Mouse (Mus musculus) kidney, postnatal 0 days (tissue): ENCODE measurements at regions not wholly inside any gene's neighbourhood (a gene's known extent, or its start where the extent isn't known, plus 50 kb on each side); places are given as distances from the start of the nearest gene placed in this dataset.

Source experiments
- ATAC-seq: fragments of 200-750 bp; cut with Nextera tagmentation; replicated peaks from 2 replicates; pipeline ENCODE4 v1.8.0; 2017; ENCODE audit warnings: low read depth, moderate number of reproducible peaks, moderate TSS enrichment, moderate library complexity; ENCODE audit not compliant: low FRiP score
- DNase-seq: peaks from one replicate; pipeline ENCODE4 v3.0.0-alpha.2; 2016; ENCODE audit warnings: low spot score
- H3K27ac ChIP-seq: fragments of 300-500 bp; sonication (generic); 2 replicates; pipeline ENCODE4 v1.5.1; 2014; ENCODE audit warnings: mild to moderate bottlenecking
- H3K27me3 ChIP-seq: fragments of 300-500 bp; sonication (generic); 2 replicates; pipeline ENCODE4 v1.6.1; 2014; ENCODE audit warnings: low read length, mixed read lengths; ENCODE audit not compliant: insufficient read depth
- H3K36me3 ChIP-seq: fragments of 300-500 bp; sonication (generic); 2 replicates; pipeline ENCODE4 v1.6.1; 2014; ENCODE audit warnings: low read length, mixed read lengths; ENCODE audit not compliant: insufficient read depth
- H3K4me1 ChIP-seq: fragments of 300-500 bp; sonication (generic); replicated peaks from 2 replicates; pipeline ENCODE4 v1.6.1; 2014; ENCODE audit warnings: antibody characterized with exemption, low read length, mixed read lengths; ENCODE audit not compliant: insufficient read depth
- H3K4me2 ChIP-seq: fragments of 300-500 bp; sonication (generic); 2 replicates; pipeline ENCODE4 v1.6.1; 2014; ENCODE audit warnings: mild to moderate bottlenecking, low read length, moderate library complexity, mixed read lengths
- H3K4me3 ChIP-seq: fragments of 300-500 bp; sonication (generic); replicated peaks from 2 replicates; pipeline ENCODE4 v1.5.1; 2014; ENCODE audit warnings: low read depth, low read length
- H3K9ac ChIP-seq: fragments of 300-500 bp; sonication (generic); 2 replicates; pipeline ENCODE4 v1.6.1; 2014; ENCODE audit warnings: low read depth, low read length
- H3K9me3 ChIP-seq: fragments of 300-500 bp; sonication (generic); replicated peaks from 2 replicates; pipeline ENCODE4 v1.6.1; 2016; ENCODE audit warnings: low read length, inconsistent platforms, mixed read lengths
- CTCF ChIP-seq: IDR thresholded peaks from 2 replicates; pipeline ENCODE4 v1.5.1; 2016; ENCODE audit warnings: antibody characterized with exemption, low read depth, mild to moderate bottlenecking, moderate library complexity
- WGBS: fragments of 180-500 bp; shearing (Covaris S2); extraction: QIAGEN DNeasy Blood & Tissue Kit; methylation state at CpG from one replicate; pipeline ENCODE4 v1.1.7; 2014; 5-methylcytosine and 5-hydroxymethylcytosine counted together

DNA sequence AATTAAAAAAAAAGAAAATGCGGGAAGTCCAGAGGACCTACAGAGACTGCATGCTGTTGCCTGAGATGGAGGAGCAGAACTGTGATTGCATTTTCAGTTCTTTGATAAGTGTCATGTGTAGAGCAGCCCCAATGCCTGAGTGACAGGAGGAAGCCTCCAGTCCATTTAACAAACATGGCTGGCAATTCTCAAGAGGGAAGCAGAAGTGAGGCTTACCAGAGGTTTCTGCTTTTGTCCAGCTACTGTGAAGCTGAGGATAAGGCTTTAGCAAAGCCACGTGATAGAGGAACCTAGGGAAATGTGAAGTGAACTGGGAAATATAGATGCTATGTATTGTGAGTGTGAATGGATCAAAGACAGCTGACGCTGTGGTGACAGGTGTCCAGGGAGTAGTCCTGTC is 56.6 kb downstream of the Sucnr1 start:
- Histone ChIP-seq H3K9ac (no peak overlapping the region), H3K4me1 (no peaks in the 10 kb centered on the region), H3K9me3 (no peaks in the 10 kb centered on the region), H3K27me3 (no peaks in the 10 kb centered on the region), H3K27ac (no peak overlapping the region), H3K4me3 (no peak overlapping the region), H3K4me2 (no peak overlapping the region), H3K36me3 (no peaks in the 10 kb centered on the region)
- TF ChIP-seq CTCF: no peak
- DNase-seq (no peak), ATAC-seq (no peak)
- 93% methylated on average over 3 of the region's 3 CpGs for WGBS

GRCm38 (mm10) chr3:60159865-60160264 is 78.2 kb downstream of the Sucnr1 start:
- Histone ChIP-seq H3K9ac (no peak overlapping the region), H3K27me3 (no peaks in the 10 kb centered on the region), H3K9me3 (no peaks in the 10 kb centered on the region), H3K27ac (no peak overlapping the region), H3K36me3 (no peaks in the 10 kb centered on the region), H3K4me1 (no peaks in the 10 kb centered on the region), H3K4me2 (no peak overlapping the region), H3K4me3 (no peak overlapping the region)
- DNase-seq: no peak
- 88% methylated on average over 3 of the region's 3 CpGs for WGBS
- no peak for ATAC-seq
- no peak for TF ChIP-seq CTCF

DNA sequence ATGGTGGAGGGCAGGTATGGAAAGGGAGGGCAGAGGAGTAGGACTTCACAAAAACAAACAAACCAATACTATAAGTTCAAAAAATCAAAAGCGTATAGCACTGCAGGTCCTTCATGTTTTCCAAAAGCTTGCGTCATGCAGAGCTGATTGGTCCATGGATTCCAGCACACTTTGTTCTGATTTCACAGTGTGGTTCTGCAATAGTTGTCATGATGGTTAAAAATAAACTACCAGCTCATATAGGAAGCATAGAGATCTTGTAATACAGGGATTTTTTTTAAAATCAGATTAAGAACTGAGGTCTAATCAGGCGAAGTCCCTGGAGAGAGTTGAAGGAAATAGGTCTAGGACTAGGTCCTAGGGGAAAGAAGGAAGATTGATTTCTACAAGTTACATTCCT is 86.0 kb downstream of the Sucnr1 start:
- H3K27ac ChIP-seq: no peak overlapping the region
- no peak overlapping the region for H3K4me2 ChIP-seq
- no peak for TF ChIP-seq CTCF
- H3K9ac ChIP-seq: no peak overlapping the region
- no peaks in the 10 kb centered on the region for H3K4me1 ChIP-seq
- H3K27me3 ChIP-seq: no peaks in the 10 kb centered on the region
- DNase-seq (peak; percentile 11), ATAC-seq (no peak)
- H3K9me3 ChIP-seq: no peaks in the 10 kb centered on the region
- H3K4me3 ChIP-seq: no peak overlapping the region
- no peaks in the 10 kb centered on the region for H3K36me3 ChIP-seq
- 68% methylated on average over 3 of the region's 3 CpGs for WGBS

DNA sequence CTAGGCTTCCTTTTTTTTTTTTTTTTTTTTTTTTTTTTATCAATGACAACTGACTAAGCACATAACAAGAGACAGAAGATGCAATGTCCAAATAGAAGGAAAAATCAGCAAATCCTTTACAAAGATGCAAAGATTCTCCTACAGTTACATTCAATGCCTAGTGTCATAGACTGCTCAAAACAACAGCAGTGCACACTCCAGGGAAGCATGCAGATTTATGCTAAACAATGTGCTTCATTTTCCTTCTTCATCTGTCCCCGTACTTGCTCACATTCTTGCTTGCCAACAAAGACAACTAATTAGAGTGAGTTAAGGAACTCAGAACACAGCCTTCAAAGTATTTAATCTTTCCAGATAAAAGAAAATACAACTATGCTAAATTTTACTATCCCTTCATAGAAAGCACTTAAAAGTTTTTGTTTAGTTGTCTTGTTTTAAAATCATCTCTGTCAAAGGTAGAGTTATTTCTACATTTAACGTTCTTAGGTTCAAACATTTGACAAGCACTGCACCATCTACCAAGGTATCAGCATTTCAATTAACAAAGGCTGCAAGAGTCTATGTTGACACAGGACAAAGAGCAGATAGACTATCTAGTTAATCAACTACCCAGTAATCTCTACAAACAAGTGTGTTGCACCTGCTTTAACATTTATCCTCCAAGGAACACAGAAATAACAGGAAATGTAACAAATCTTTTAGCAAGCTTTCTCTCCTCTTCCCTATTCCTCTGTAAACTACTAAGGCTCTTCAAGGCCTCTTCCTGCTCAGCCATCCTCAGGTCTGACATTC is 86.7 kb downstream of the Sucnr1 start:
- Histone ChIP-seq H3K27me3 (no peaks in the 10 kb centered on the region), H3K9ac (no peak overlapping the region), H3K4me3 (no peak overlapping the region), H3K4me2 (no peak overlapping the region), H3K27ac (0 out of 2 replicates have a peak overlapping the region, but pooled peaks have one; percentile 4), H3K36me3 (no peaks in the 10 kb centered on the region), H3K9me3 (no peaks in the 10 kb centered on the region), H3K4me1 (no peaks in the 10 kb centered on the region)
- DNase-seq (no peak), ATAC-seq (no peak)
- 37% methylated on average over 2 of the region's 2 CpGs for WGBS
- TF ChIP-seq CTCF: no peak

DNA sequence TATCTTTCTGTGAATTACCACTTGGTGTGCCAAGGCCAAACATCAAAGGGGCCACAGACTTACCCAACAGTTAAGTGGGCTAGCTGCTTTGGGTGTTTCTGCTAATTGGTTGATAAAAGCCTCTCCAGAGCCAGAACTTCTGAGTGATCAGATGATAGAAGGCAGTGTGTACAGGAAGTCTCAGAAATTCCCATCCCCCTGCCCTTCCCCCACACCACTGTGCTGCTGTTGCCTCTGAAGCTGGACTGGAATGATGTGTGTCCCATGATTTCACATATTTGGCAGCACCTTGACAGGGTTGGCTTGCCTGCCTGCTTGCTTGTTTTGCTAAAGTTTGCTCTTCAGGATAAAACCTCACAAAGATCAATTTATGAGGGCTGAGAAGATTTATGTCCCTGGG is 87.9 kb downstream of the Sucnr1 start:
- Histone ChIP-seq H3K27me3 (no peaks in the 10 kb centered on the region), H3K4me3 (no peak overlapping the region), H3K9me3 (no peaks in the 10 kb centered on the region), H3K9ac (no peak overlapping the region), H3K36me3 (no peaks in the 10 kb centered on the region), H3K27ac (no peak overlapping the region), H3K4me1 (no peaks in the 10 kb centered on the region), H3K4me2 (no peak overlapping the region)
- no peak for ATAC-seq
- no peak for DNase-seq
- TF ChIP-seq CTCF: no peak

DNA sequence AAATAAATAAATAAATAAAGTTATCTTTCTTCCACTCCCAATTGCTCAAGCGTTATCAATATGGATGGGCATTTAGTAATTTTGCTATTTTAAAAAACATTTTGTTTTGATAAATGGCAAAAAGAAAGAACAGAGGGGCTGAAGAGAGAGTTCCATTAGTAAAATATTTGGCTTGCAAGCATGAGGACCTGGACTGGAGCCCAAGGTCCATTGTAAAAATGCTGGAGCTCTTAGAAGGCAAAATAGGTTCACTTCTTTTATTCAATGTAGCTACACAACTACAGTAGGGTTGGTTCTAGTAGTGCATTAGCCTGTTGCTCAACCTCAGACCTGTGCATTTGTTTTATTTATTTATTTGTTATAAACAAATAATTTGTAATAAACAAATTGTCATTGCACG is 102.8 kb downstream of the Sucnr1 start:
- Histone ChIP-seq H3K9me3 (no peaks in the 10 kb centered on the region), H3K4me3 (no peak overlapping the region), H3K27ac (no peak overlapping the region), H3K9ac (no peak overlapping the region), H3K4me1 (no peaks in the 10 kb centered on the region), H3K4me2 (no peak overlapping the region), H3K27me3 (no peaks in the 10 kb centered on the region), H3K36me3 (no peaks in the 10 kb centered on the region)
- DNase-seq (no peak), ATAC-seq (no peak)
- WGBS: 91% methylated on average over 2 of the region's 2 CpGs
- TF ChIP-seq CTCF: no peak

DNA sequence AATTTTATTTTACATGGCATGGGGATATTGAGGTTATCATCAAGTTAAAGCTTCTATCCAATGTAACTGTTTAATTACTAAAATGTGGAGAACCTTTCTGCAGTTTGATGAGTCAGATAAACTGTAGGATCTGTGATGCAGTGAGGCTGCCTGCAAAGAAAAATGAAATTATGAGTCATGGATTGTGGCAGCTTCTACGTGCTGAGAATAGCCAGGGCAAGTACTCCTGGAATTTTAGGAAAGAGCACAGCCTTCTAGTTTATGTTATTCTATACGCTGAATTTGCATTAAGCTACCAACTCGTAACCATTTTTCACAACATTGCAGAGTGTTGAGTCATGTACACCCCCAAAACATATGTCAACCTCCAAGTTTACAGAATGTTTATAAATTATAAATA is 114.4 kb downstream of the Sucnr1 start:
- no peaks in the 10 kb centered on the region for H3K4me1 ChIP-seq
- ATAC-seq (no peak), DNase-seq (no peak)
- H3K4me2 ChIP-seq: no peak overlapping the region
- H3K4me3 ChIP-seq: no peak overlapping the region
- WGBS: 82% methylated on average over 3 of the region's 3 CpGs
- H3K9ac ChIP-seq: no peak overlapping the region
- no peaks in the 10 kb centered on the region for H3K9me3 ChIP-seq
- H3K27me3 ChIP-seq: no peaks in the 10 kb centered on the region
- H3K36me3 ChIP-seq: no peaks in the 10 kb centered on the region
- H3K27ac ChIP-seq: no peak overlapping the region
- TF ChIP-seq CTCF: no peak
